Mouse (Mus musculus) layer of hippocampus, adult 9-10 months (tissue): ENCODE measurements around the gene Pou3f1.

ENCODE experiments used
- DNase-seq: peaks from one replicate; pipeline ENCODE4 v3.0.0; 2022; ENCODE audit warnings: low spot score

The Pou3f1 gene

GRCm38 (mm10) chr4:124657781-124658180 lies 1.2 kb downstream of the Pou3f1 start:
- DNase-seq: no peak

GRCm38 (mm10) chr4:124658412-124658851 lies 1.8 kb downstream of the Pou3f1 start:
- DNase-seq: no peak

- DNase-seq: no peak
Measured at GRCm38 (mm10) chr4:124659251-124660217, 2.9 kb downstream of the Pou3f1 start.

GRCm38 (mm10) chr4:124660603-124661002 lies 4.0 kb downstream of the Pou3f1 start:
- no peak for DNase-seq

GRCm38 (mm10) chr4:124663034-124663433 lies 6.4 kb downstream of the Pou3f1 start:
- no peak for DNase-seq

- no peak for DNase-seq
Measured at GRCm38 (mm10) chr4:124664185-124664584, 7.6 kb downstream of the Pou3f1 start.

- no peak for DNase-seq
Measured at GRCm38 (mm10) chr4:124664604-124665003, 8.0 kb downstream of the Pou3f1 start.

- no peak for DNase-seq
Measured at GRCm38 (mm10) chr4:124667476-124668033, 10.9 kb downstream of the Pou3f1 start.

- DNase-seq: no peak
Measured at GRCm38 (mm10) chr4:124668078-124668477, 11.5 kb downstream of the Pou3f1 start.

GRCm38 (mm10) chr4:124670232-124670631 lies 13.6 kb downstream of the Pou3f1 start:
- no peak for DNase-seq

GRCm38 (mm10) chr4:124671583-124671982 lies 15.0 kb downstream of the Pou3f1 start:
- DNase-seq: no peak

- no peak for DNase-seq
Measured at GRCm38 (mm10) chr4:124672347-124673320, 16.0 kb downstream of the Pou3f1 start.

GRCm38 (mm10) chr4:124674334-124675032 lies 17.9 kb downstream of the Pou3f1 start:
- DNase-seq: no peak

GRCm38 (mm10) chr4:124675037-124675436 lies 18.4 kb downstream of the Pou3f1 start:
- no peak for DNase-seq

- no peak for DNase-seq
Measured at GRCm38 (mm10) chr4:124675958-124676357, 19.4 kb downstream of the Pou3f1 start.

GRCm38 (mm10) chr4:124682270-124682669 lies 25.7 kb downstream of the Pou3f1 start:
- no peak for DNase-seq

- DNase-seq: no peak
Measured at GRCm38 (mm10) chr4:124683474-124683873, 26.9 kb downstream of the Pou3f1 start.

GRCm38 (mm10) chr4:124685004-124685403 lies 28.4 kb downstream of the Pou3f1 start:
- DNase-seq: no peak

- DNase-seq: no peak
Measured at GRCm38 (mm10) chr4:124685453-124685852, 28.8 kb downstream of the Pou3f1 start.

- no peak for DNase-seq
Measured at GRCm38 (mm10) chr4:124685897-124686402, 29.3 kb downstream of the Pou3f1 start.

GRCm38 (mm10) chr4:124691455-124691854 lies 34.8 kb downstream of the Pou3f1 start:
- DNase-seq: no peak
